Mouse (Mus musculus) G1E-ER4 (cell line): ENCODE data around the gene Irf6. TPM values are rescaled to one million over a fixed set of nuclear protein-coding genes. Genes with fewer than 3 reads are reported as not detected.

Experiments used
- GATA1 ChIP-seq: IDR thresholded peaks from one replicate; pipeline ENCODE4 v1.8.0; 2012; ENCODE audit warnings: low read length, inconsistent platforms
- polyA plus RNA-seq: library from polyadenylated mRNA; stranded (reverse); fragments of >175 nt; gene quantifications from 2 replicates; pipeline ENCODE4 v1.2.3, GENCODE M21; 2012

Gene Irf6
- polyA plus RNA-seq, 1 experiment = 0.08 TPM

- TF ChIP-seq GATA1 = no peak
Observed at GRCm38 (mm10) chr1:193174143-193174733, 21.3 kb downstream of the Irf6 start.

GRCm38 (mm10) chr1:193181104-193181503 is 28.2 kb downstream of the Irf6 start:
- no peak for TF ChIP-seq GATA1

GRCm38 (mm10) chr1:193188257-193188656 is 35.3 kb downstream of the Irf6 start:
- TF ChIP-seq GATA1 = no peak

- TF ChIP-seq GATA1 = no peak
Observed at GRCm38 (mm10) chr1:193189151-193189621, 36.3 kb downstream of the Irf6 start.

- no peak for TF ChIP-seq GATA1
Observed at GRCm38 (mm10) chr1:193189771-193190170, 36.9 kb downstream of the Irf6 start.

GRCm38 (mm10) chr1:193191675-193192283 is 38.9 kb downstream of the Irf6 start:
- no peak for TF ChIP-seq GATA1

GRCm38 (mm10) chr1:193194416-193195140 is 41.7 kb downstream of the Irf6 start:
- TF ChIP-seq GATA1 = no peak

- TF ChIP-seq GATA1 = no peak
Observed at GRCm38 (mm10) chr1:193195169-193195810, 42.4 kb downstream of the Irf6 start.

GRCm38 (mm10) chr1:193197494-193198205 is 44.7 kb downstream of the Irf6 start:
- no peak for TF ChIP-seq GATA1

- no peak for TF ChIP-seq GATA1
Observed at GRCm38 (mm10) chr1:193198312-193198711, 45.4 kb downstream of the Irf6 start.

GRCm38 (mm10) chr1:193200640-193201382 is 47.9 kb downstream of the Irf6 start:
- TF ChIP-seq GATA1 = no peak

- TF ChIP-seq GATA1 = no peak
Observed at GRCm38 (mm10) chr1:193201383-193201778, 48.5 kb downstream of the Irf6 start, which contains the start of gene Traf3ip3. Gene Traf3ip3, minus strand, starts transcription at chr1:193201703.

- no peak for TF ChIP-seq GATA1
Observed at GRCm38 (mm10) chr1:193203821-193204220, 50.9 kb downstream of the Irf6 start.

- TF ChIP-seq GATA1 = no peak
Observed at GRCm38 (mm10) chr1:193205431-193205830, 52.5 kb downstream of the Irf6 start.

- TF ChIP-seq GATA1 = no peak
Observed at GRCm38 (mm10) chr1:193207503-193207902, 54.6 kb downstream of the Irf6 start, which contains the start of gene Lamb3. Gene Lamb3, plus strand, starts transcription at chr1:193207699.
